In genomic region chr2:102202211-102202770, GRCm38 (mm10) we compare ENCODE assay signal across 15 mouse cellular contexts. TPM values are rescaled to one million over a fixed set of nuclear protein-coding genes. Genes with fewer than 3 reads are reported as not detected.
DNase-seq lines count a peak whose midpoint lies in the region; ATAC-seq and TF ChIP-seq lines count a peak whose summit lies in the region.
"Had no signal": no experiment of that assay in that cellular context is flagged by ENCODE, and none has a peak within 500 bp of the region (broad histone marks: within the 10 kb centered on the region; RNA-seq: fewer than 3 reads in every experiment).

No protein-coding gene starts in this region.

- no peaks in the 10 kb centered on the region for H3K27me3 ChIP-seq in midbrain, embryonic 14.5 days (ENCODE audit: control insufficient read depth, insufficient read depth, low read length)
- H3K27me3 ChIP-seq in midbrain, embryonic 10.5 days (ENCODE audit: low read depth, poor library complexity, severe bottlenecking), result peaks cover 16% of the 10 kb centered on the region
- H3K27me3 ChIP-seq: embryonic facial prominence, embryonic 15.5 days; forebrain, embryonic 13.5 days had no signal

- no peak overlapping the region for H3K27ac ChIP-seq in midbrain, embryonic 14.5 days (replicated peaks; ENCODE audit: low read depth, low read length)
- H3K27ac ChIP-seq in midbrain, embryonic 10.5 days (replicated peaks), result no peak overlapping the region
- H3K27ac ChIP-seq: forebrain, embryonic 13.5 days; heart, embryonic 10.5 days; heart, embryonic 15.5 days; hindbrain, embryonic 14.5 days; kidney, embryonic 15.5 days had no signal

- H3K4me1 ChIP-seq in midbrain, embryonic 14.5 days (ENCODE audit: control insufficient read depth, insufficient read depth, low read length), result peaks cover 31% of the 10 kb centered on the region
- peaks cover 31% of the 10 kb centered on the region for H3K4me1 ChIP-seq in midbrain, embryonic 10.5 days
- H3K4me1 ChIP-seq: heart, embryonic 15.5 days had no signal

- H3K4me3 ChIP-seq in midbrain, embryonic 14.5 days (replicated peaks; ENCODE audit: low read depth, low read length), result no peak overlapping the region
- no peak overlapping the region for H3K4me3 ChIP-seq in midbrain, embryonic 10.5 days
- H3K4me3 ChIP-seq: embryonic facial prominence, embryonic 15.5 days; erythroblast, embryonic 14.5 days; forebrain, embryonic 13.5 days; heart, embryonic 10.5 days; heart, embryonic 15.5 days; kidney, embryonic 15.5 days had no signal

- ATAC-seq in midbrain, embryonic 14.5 days (ENCODE audit: low FRiP score, low TSS enrichment), result no peak
- ATAC-seq: forebrain, embryonic 13.5 days had no signal

- H3K9me3 ChIP-seq in midbrain, embryonic 14.5 days (ENCODE audit: control insufficient read depth, low read length), result no peaks in the 10 kb centered on the region
- H3K9me3 ChIP-seq in midbrain, embryonic 10.5 days (replicated peaks), result no peaks in the 10 kb centered on the region
- H3K9me3 ChIP-seq: embryonic facial prominence, embryonic 15.5 days; forebrain, embryonic 13.5 days; heart, embryonic 10.5 days; heart, embryonic 15.5 days; kidney, embryonic 15.5 days had no signal

- no peaks in the 10 kb centered on the region for H3K36me3 ChIP-seq in midbrain, embryonic 14.5 days (ENCODE audit: control insufficient read depth, insufficient read depth, low read length)
- H3K36me3 ChIP-seq in midbrain, embryonic 10.5 days, result no peaks in the 10 kb centered on the region
- H3K36me3 ChIP-seq: embryonic facial prominence, embryonic 15.5 days; heart, embryonic 10.5 days; heart, embryonic 15.5 days; kidney, embryonic 15.5 days had no signal

- peak; percentile 32 to 60 for DNase-seq in cerebellum, postnatal 14 days
- DNase-seq in cerebellum, adult 8-10 months, result no peak
- DNase-seq in midbrain, embryonic 14.5 days, result peak; percentile 42
- no peak for DNase-seq in midbrain, embryonic 10.5 days (ENCODE audit: low spot score)
- DNase-seq in adipocyte (ENCODE audit: low spot score), result peak; percentile 61
- DNase-seq in brain, embryonic 14.5 days (ENCODE audit: low read depth), result peak; percentile 44
- no peak for DNase-seq in gastrocnemius, postnatal 10 days
- DNase-seq: embryo, embryonic 11 days had no signal

- no peak overlapping the region for H3K4me2 ChIP-seq in midbrain, embryonic 14.5 days (ENCODE audit: low read length)
- H3K4me2 ChIP-seq: embryonic facial prominence, embryonic 15.5 days; forebrain, embryonic 13.5 days; heart, embryonic 15.5 days; hindbrain, embryonic 14.5 days; kidney, embryonic 15.5 days had no signal

- no peak overlapping the region for H3K9ac ChIP-seq in midbrain, embryonic 14.5 days (replicated peaks; ENCODE audit: low read length)
- H3K9ac ChIP-seq: embryonic facial prominence, embryonic 15.5 days; forebrain, embryonic 13.5 days; heart, embryonic 15.5 days; hindbrain, embryonic 14.5 days; kidney, embryonic 15.5 days had no signal

- TF ChIP-seq POLR2A in brain, embryonic 14.5 days (IDR thresholded peaks at IDR 0.05; ENCODE audit: borderline replicate concordance, extremely low read depth, insufficient read depth, insufficient read length, poor library complexity, severe bottlenecking), result no peak

- TF ChIP-seq CTCF in brain, embryonic 14.5 days (IDR thresholded peaks at IDR 0.05; ENCODE audit: borderline replicate concordance, extremely low read depth, insufficient read depth, insufficient read length), result no peak

- WGBS in midbrain, embryonic 14.5 days, result 43% methylated on average over 2 of the region's 2 CpGs
- WGBS in midbrain, embryonic 10.5 days, result 88% methylated on average over 2 of the region's 2 CpGs

RNA-seq across cellular contexts. Expression of gene Ldlrad3, which starts 16.1 kb away (rescaled TPM):
- polyA plus RNA-seq in midbrain, embryonic 14.5 days (2014; fragmentation: Nextera tagmentation; extraction: Ambion mirVana), result 17.9 and 34.0 TPM in 2 replicates
- 55.8 and 64.8 TPM in 2 replicates for polyA plus RNA-seq in midbrain, embryonic 10.5 days (2016; fragmentation: Nextera tagmentation; extraction: Ambion mirVana)
- polyA plus RNA-seq in brain, embryonic 14.5 days (2012; rRNA removed), result 16.6 and 26.2 TPM in 2 replicates
- 10 to 100 TPM; 10.8 to 12.6 TPM for total RNA-seq in gastrocnemius, postnatal 10 days (2021)
- polyA plus RNA-seq: erythroblast, embryonic 14.5 days had no signal

Comparison
In these comparisons a context has a peak if more than half of its experiments do, and no peak if none do; other contexts are left out.
1. DNase-seq: peak in cerebellum, postnatal 14 days (2 of 2), midbrain, embryonic 14.5 days (single experiment), adipocyte (single experiment) and brain, embryonic 14.5 days (single experiment); none in cerebellum, adult 8-10 months (single experiment), midbrain, embryonic 10.5 days (single experiment) and gastrocnemius, postnatal 10 days (single experiment).